Mouse (Mus musculus): ENCODE measurements around the gene Myom1. TPM values are rescaled to one million over a fixed set of nuclear protein-coding genes. Genes with fewer than 3 reads are reported as not detected.

Gene Myom1
- polyA plus RNA-seq, 1 experiment from 2014 or later = 7.2 TPM

DNA sequence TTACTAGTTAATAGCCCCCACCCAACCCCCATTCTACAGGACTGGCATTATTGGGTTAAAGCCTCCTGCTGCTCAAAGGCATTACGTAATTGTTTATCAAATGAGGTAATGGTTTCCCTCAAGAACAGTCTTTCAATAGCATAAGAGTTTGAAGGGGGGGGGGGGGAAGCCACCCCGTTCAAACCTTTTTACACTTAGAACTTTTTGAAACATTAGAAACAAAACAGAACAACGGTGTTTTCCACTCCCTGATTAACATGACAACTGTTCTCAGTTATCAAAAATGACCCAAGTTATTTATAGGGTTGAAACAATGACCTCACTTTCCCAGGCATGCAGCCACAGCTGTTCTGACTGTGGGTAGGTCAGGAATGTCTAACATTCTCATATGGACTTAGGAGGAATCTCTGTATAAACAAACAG is 9.0 kb upstream of the Myom1 start:
- H3K4me1 ChIP-seq = peaks cover 39% of the 10 kb centered on the region
- H3K36me3 ChIP-seq = peaks cover 34% of the 10 kb centered on the region
- no peak overlapping the region for H3K4me2 ChIP-seq (replicated peaks)
- H3K9ac ChIP-seq = no peak overlapping the region
- H3K27ac ChIP-seq = no peak overlapping the region
- no peak overlapping the region for H3K4me3 ChIP-seq
- no peaks in the 10 kb centered on the region for H3K9me3 ChIP-seq
- no peaks in the 10 kb centered on the region for H3K27me3 ChIP-seq
- WGBS = 37% methylated on average over 3 of the region's 3 CpGs
- ATAC-seq (ENCODE audit: insufficient number of reproducible peaks, insufficient read depth, low FRiP score, low TSS enrichment) = no peak

DNA sequence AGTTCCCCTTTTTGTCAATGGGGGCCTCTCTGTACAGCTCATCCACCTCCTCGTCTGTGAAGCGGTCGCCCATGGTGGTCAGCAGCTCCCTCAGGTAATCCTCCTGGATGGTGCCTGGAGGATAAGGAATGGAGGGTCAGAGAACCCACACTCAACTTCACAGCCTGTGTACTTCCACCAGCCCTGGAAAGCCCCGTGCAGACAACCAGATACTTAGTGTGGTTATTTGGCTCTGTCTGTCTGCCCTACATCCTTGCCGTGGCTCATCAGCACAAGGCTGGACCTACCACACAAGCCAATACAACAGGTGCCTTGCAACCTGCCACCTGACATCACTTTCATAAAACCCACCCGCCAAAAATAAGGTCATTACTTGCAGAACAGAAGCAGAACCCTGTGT is 7.8 kb upstream of the Myom1 start:
- 87% methylated on average over 6 of the region's 6 CpGs for WGBS
- Histone ChIP-seq H3K4me3 (no peak overlapping the region), H3K4me2 (replicated peaks) (no peak overlapping the region), H3K27me3 (no peaks in the 10 kb centered on the region), H3K36me3 (peaks cover 34% of the 10 kb centered on the region), H3K4me1 (peaks cover 39% of the 10 kb centered on the region; the same call in 1 of the 2 replicates), H3K27ac (no peak overlapping the region), H3K9ac (no peak overlapping the region), H3K9me3 (no peaks in the 10 kb centered on the region)
- no peak for ATAC-seq (ENCODE audit: insufficient number of reproducible peaks, insufficient read depth, low FRiP score, low TSS enrichment)

GRCm38 (mm10) chr17:70995551-70995950 is 6.9 kb upstream of the Myom1 start:
- no peak overlapping the region for H3K27ac ChIP-seq
- H3K4me3 ChIP-seq = no peak overlapping the region
- ATAC-seq (ENCODE audit: insufficient number of reproducible peaks, insufficient read depth, low FRiP score, low TSS enrichment) = no peak
- peaks cover 34% of the 10 kb centered on the region for H3K36me3 ChIP-seq
- no peaks in the 10 kb centered on the region for H3K9me3 ChIP-seq
- no peak overlapping the region for H3K9ac ChIP-seq
- no peak overlapping the region for H3K4me2 ChIP-seq (replicated peaks)
- H3K27me3 ChIP-seq = no peaks in the 10 kb centered on the region
- peaks cover 45% of the 10 kb centered on the region for H3K4me1 ChIP-seq
- 92% methylated on average over 6 of the region's 6 CpGs for WGBS

DNA sequence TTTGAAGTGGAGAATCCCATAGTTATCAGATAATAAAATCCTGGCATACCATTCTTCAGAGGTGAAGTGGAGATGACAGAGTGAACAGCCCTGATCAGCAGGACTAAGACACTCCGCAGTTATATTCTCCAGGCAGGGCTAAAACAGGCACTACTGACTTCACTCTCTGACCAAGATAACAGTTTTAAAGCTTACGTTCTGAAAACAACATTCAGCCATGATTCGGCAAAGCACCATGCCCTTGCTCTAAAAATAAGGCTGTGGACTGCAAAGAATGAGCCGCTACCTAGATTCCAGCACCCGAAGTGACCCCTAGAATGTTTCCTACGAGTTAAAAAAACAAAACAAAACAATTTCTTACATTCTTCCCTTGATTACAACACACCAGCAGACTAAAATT is 4.6 kb upstream of the Myom1 start:
- Histone ChIP-seq H3K9me3 (no peaks in the 10 kb centered on the region), H3K4me3 (no peak overlapping the region), H3K9ac (no peak overlapping the region), H3K4me2 (replicated peaks) (0 out of 2 replicates have a peak overlapping the region, but pooled peaks have one; percentile 13), H3K4me1 (peaks cover 34% of the 10 kb centered on the region), H3K36me3 (peaks cover 25% of the 10 kb centered on the region), H3K27me3 (no peaks in the 10 kb centered on the region), H3K27ac (no peak overlapping the region)
- no peak for ATAC-seq (ENCODE audit: insufficient number of reproducible peaks, insufficient read depth, low FRiP score, low TSS enrichment)
- 58% methylated on average over 6 of the region's 6 CpGs for WGBS

GRCm38 (mm10) chr17:70998400-70998975 is 3.9 kb upstream of the Myom1 start:
- Histone ChIP-seq H3K36me3 (peaks cover 23% of the 10 kb centered on the region), H3K27me3 (no peaks in the 10 kb centered on the region), H3K4me1 (peaks cover 37% of the 10 kb centered on the region), H3K4me3 (no peak overlapping the region), H3K9ac (no peak overlapping the region), H3K27ac (no peak overlapping the region), H3K9me3 (no peaks in the 10 kb centered on the region), H3K4me2 (replicated peaks) (no peak overlapping the region)
- ATAC-seq (ENCODE audit: insufficient number of reproducible peaks, insufficient read depth, low FRiP score, low TSS enrichment) = no peak
- 75% methylated on average over 9 of the region's 9 CpGs for WGBS

- no peak overlapping the region for H3K9ac ChIP-seq
- no peak for ATAC-seq (ENCODE audit: insufficient number of reproducible peaks, insufficient read depth, low FRiP score, low TSS enrichment)
- no peaks in the 10 kb centered on the region for H3K27me3 ChIP-seq
- no peaks in the 10 kb centered on the region for H3K9me3 ChIP-seq
- H3K4me2 ChIP-seq (replicated peaks) = 0 out of 2 replicates have a peak overlapping the region, but pooled peaks have one; percentile 9
- H3K27ac ChIP-seq = peak overlapping the region; percentile 23; the same call in 1 of the 2 replicates
- peaks cover 36% of the 10 kb centered on the region for H3K4me1 ChIP-seq
- H3K4me3 ChIP-seq = no peak overlapping the region
- H3K36me3 ChIP-seq = peaks cover 20% of the 10 kb centered on the region
- WGBS = 49% methylated on average over 5 of the region's 5 CpGs
Observed at GRCm38 (mm10) chr17:70999187-70999586, 3.2 kb upstream of the Myom1 start.

DNA sequence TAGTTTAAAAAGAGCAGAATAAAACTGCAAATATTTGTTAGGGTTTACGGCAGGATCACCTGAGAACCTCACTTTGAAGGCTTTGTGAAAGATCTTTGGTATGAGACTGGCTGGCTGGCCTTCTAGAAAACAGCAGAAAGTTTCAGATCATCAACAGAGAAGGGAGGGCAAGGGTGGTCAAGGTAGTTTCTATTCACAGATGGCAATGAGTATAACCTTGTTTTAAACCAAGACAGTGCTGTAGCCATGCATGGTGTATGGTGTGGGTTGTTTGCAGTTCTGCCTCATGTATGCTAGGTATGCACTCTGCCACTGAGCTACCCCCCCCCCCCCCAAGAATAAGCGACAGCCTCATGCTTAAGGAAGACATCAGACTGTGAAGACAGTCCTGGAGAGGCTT is 2.2 kb upstream of the Myom1 start:
- WGBS = 51% methylated on average over 2 of the region's 2 CpGs
- H3K4me2 ChIP-seq (replicated peaks) = peak overlapping the region; percentile 59
- H3K9ac ChIP-seq = peak overlapping the region; percentile 15; the same call in 1 of the 2 replicates
- ATAC-seq (ENCODE audit: insufficient number of reproducible peaks, insufficient read depth, low FRiP score, low TSS enrichment) = no peak
- H3K9me3 ChIP-seq = no peaks in the 10 kb centered on the region
- H3K36me3 ChIP-seq = peaks cover 14% of the 10 kb centered on the region
- H3K4me1 ChIP-seq = peaks cover 32% of the 10 kb centered on the region
- peak overlapping the region; percentile 12 for H3K4me3 ChIP-seq
- H3K27me3 ChIP-seq = no peaks in the 10 kb centered on the region
- H3K27ac ChIP-seq = 0 out of 2 replicates have a peak overlapping the region, but pooled peaks have one; percentile 5

GRCm38 (mm10) chr17:71001067-71001466 is 1.4 kb upstream of the Myom1 start:
- no peaks in the 10 kb centered on the region for H3K27me3 ChIP-seq
- H3K4me3 ChIP-seq = peak overlapping the region; percentile 85
- 9% methylated on average over 6 of the region's 6 CpGs for WGBS
- H3K36me3 ChIP-seq = peaks cover 7% of the 10 kb centered on the region; the same call in 1 of the 2 replicates
- peak overlapping the region; percentile 59 for H3K4me2 ChIP-seq (replicated peaks)
- H3K4me1 ChIP-seq = peaks cover 32% of the 10 kb centered on the region
- peak overlapping the region; percentile 100 for H3K27ac ChIP-seq
- ATAC-seq (ENCODE audit: insufficient number of reproducible peaks, insufficient read depth, low FRiP score, low TSS enrichment) = no peak
- H3K9me3 ChIP-seq = no peaks in the 10 kb centered on the region
- H3K9ac ChIP-seq = peak overlapping the region; percentile 94

DNA sequence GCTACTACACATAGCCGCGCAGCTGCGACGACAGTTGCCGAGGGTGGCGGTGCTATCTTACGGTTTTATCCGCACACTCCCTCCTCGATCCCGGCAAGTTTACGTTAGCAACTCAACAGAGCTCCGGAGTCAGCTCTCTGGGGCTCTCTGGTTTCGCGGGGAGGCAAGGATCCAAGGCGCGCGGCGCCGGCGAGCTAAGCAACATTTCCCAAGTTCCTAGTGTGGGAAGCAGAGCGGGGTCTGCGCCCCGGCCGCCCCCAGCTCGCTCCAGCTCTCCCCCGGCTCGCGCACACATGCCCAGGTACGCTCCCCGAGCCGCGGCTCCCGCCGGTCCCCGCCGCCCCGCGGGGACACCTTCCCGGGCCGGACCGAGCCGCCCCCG is 743 bp upstream of the Myom1 start:
- no peaks in the 10 kb centered on the region for H3K9me3 ChIP-seq
- under 1% methylated on average over 42 of the region's 43 CpGs for WGBS
- ATAC-seq (ENCODE audit: insufficient number of reproducible peaks, insufficient read depth, low FRiP score, low TSS enrichment) = peak; percentile 61

GRCm38 (mm10) chr17:71002744-71003094 is 286 bp downstream of the Myom1 start, which contains the start of gene Myl12a:
TSS of gene Myl12a (minus strand) at chr17:71002878.
- Histone ChIP-seq H3K9ac (peak within 1 kb of the TSS; percentile 94), H3K27ac (peak within 1 kb of the TSS; percentile 100), H3K4me2 (replicated peaks) (peak within 1 kb of the TSS; percentile 59), H3K36me3 (no peaks in the 10 kb centered on the region), H3K27me3 (no peaks in the 10 kb centered on the region), H3K4me1 (peaks cover 32% of the 10 kb centered on the region), H3K4me3 (peak within 1 kb of the TSS; percentile 85), H3K9me3 (no peaks in the 10 kb centered on the region)
- WGBS = 3% methylated on average over 14 of the region's 14 CpGs
- ATAC-seq (ENCODE audit: insufficient number of reproducible peaks, insufficient read depth, low FRiP score, low TSS enrichment) = peak; percentile 13

More for the DNA sequence above, 743 bp upstream of the Myom1 start:
- no peaks in the 10 kb centered on the region for H3K27me3 ChIP-seq
- peaks cover 32% of the 10 kb centered on the region for H3K4me1 ChIP-seq
- H3K4me3 ChIP-seq = peak overlapping the region; percentile 85
- H3K9ac ChIP-seq = peak overlapping the region; percentile 94
- peak overlapping the region; percentile 100 for H3K27ac ChIP-seq
- H3K4me2 ChIP-seq (replicated peaks) = peak overlapping the region; percentile 59
- 0 out of 2 replicates have a peak, but pooled peaks cover under 1% of the 10 kb centered on the region for H3K36me3 ChIP-seq

- H3K9ac ChIP-seq = 0 out of 2 replicates have a peak overlapping the region, but pooled peaks have one; percentile 94
Observed at GRCm38 (mm10) chr17:71003112-71003511, 679 bp downstream of the Myom1 start.

GRCm38 (mm10) chr17:71003721-71004120 is 1.3 kb downstream of the Myom1 start:
- WGBS = 86% methylated on average over 2 of the region's 2 CpGs

More at GRCm38 (mm10) chr17:71003112-71003511, 679 bp downstream of the Myom1 start:
- Histone ChIP-seq H3K27me3 (no peaks in the 10 kb centered on the region), H3K36me3 (no peaks in the 10 kb centered on the region), H3K4me3 (no peak overlapping the region), H3K9me3 (no peaks in the 10 kb centered on the region), H3K4me1 (peaks cover 31% of the 10 kb centered on the region), H3K27ac (peak overlapping the region; percentile 100), H3K4me2 (replicated peaks) (peak overlapping the region; percentile 59)
- WGBS = 55% methylated on average over 4 of the region's 4 CpGs
- no peak for ATAC-seq (ENCODE audit: insufficient number of reproducible peaks, insufficient read depth, low FRiP score, low TSS enrichment)

More at GRCm38 (mm10) chr17:71003721-71004120, 1.3 kb downstream of the Myom1 start:
- H3K27me3 ChIP-seq = no peaks in the 10 kb centered on the region
- ATAC-seq (ENCODE audit: insufficient number of reproducible peaks, insufficient read depth, low FRiP score, low TSS enrichment) = no peak
- H3K27ac ChIP-seq = peak overlapping the region; percentile 100; the same call in 1 of the 2 replicates
- no peaks in the 10 kb centered on the region for H3K36me3 ChIP-seq
- H3K9ac ChIP-seq = no peak overlapping the region
- H3K9me3 ChIP-seq = no peaks in the 10 kb centered on the region
- H3K4me2 ChIP-seq (replicated peaks) = no peak overlapping the region
- H3K4me1 ChIP-seq = peaks cover 26% of the 10 kb centered on the region
- no peak overlapping the region for H3K4me3 ChIP-seq
